Mouse (Mus musculus) adrenal gland, postnatal 36 days (tissue): ENCODE results near the gene Plxna3. TPM values are rescaled to one million over a fixed set of nuclear protein-coding genes. Genes with fewer than 3 reads are reported as not detected.
"Not testable (repeated sequence)": the region's sequence is repeated elsewhere in the genome, so short reads cannot be mapped to it uniquely, and the experiment has no call there.

Source experiments
- DNase-seq, 2 experiments: peaks; one replicate each; pipeline ENCODE4 v3.0.0; 2021; ENCODE audit warnings: mixed read lengths in 1 of 2
- long read RNA-seq, 2 experiments: library from polyadenylated mRNA; stranded (forward); transcript quantifications; one replicate each; pipeline ENCODE4 v2.0.0; 2021; ENCODE audit warnings: borderline sequencing depth in 2 of 2
- total RNA-seq, 2 experiments: library from RNA; stranded (reverse); gene quantifications; 2 replicates each; pipeline ENCODE4 v1.2.3; 2021

Gene Plxna3
- 10 to 100 TPM in 1 of 2 experiments, 1 to 10 TPM in 1; 6.0 to 13.1 TPM for total RNA-seq
- long read RNA-seq, experiment 1, result 0 reads
- long read RNA-seq, experiment 2, result 0 reads

GRCm38 (mm10) chrX:74328725-74329161, at the start of gene Plxna3:
Gene Plxna3 (plus strand): TSS chrX:74329066.
- peak; percentile 75 to 82 for DNase-seq

DNA sequence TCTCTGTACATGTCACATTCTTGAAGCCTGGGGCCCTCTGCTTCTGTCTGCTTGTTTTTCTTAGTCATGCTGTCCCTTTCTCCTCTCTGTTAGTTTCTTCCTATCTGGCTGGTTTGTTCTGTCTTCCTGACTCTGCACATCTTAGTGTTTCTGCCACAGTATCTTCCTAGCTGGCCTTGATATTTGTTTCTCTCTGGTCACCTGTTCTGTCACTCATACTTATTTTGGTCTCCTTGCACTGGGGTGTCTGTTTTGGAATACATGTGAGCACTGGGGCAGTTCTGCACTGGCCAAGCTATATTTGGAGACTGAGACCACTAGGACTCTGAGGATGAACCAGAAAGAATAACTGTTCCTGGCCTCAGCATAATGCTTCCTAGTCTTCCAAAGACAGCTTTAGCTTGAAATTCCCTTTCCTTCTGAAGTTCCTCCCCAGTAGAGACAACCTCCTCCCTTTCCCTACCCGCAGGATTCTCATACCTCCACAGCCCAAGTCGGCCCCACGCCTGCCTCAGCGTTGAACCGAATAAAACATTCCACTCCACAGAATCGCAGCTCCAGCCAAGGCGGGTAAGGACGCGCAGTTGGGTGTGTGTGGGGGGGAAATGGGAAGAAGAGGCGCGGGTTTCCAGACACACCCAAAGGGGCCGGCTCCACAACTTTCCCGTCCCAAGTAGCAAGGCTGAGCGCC, 47.7 kb upstream of the Plxna3 start:
- no peak for DNase-seq

DNA sequence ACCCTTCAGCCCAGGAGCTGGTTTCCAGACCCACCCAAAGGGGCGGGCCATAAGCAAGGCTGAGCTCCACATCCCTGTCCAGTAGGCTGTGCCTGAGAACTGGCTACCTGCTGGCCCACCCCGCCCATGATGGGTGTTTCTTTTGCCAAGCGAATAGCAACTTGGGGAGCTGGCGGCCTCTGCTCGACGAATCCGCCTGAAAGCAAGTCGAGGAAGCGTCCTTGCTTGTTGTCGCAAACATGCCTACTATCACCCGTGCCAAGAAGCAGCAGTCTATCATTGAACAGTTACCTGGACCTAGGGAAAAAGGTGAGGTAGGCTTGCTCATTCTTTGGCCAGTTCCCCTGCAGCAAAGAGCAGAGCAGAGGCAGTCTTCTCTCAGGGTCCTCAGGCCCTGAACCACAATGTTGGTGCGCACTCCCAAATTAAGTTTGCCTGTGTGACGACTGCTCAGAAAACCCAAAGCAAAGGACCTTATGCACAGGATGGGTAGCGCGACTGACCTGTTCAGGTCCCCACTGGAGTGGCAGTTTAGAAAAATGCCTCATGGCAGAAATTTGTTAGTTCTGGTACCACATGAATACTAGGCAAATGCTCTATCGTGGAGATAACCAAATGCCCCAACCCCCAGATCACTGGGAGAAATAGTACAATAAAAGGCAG, 47.0 kb upstream of the Plxna3 start, which contains the start of the genes Taz and Dnase1l1:
Gene Taz, plus strand, starts transcription at position 181 of the 663 bp plus-strand sequence.
Gene Dnase1l1, minus strand, starts transcription at position 606 of the 663 bp plus-strand sequence.
- peak; percentile 86 to 87 for DNase-seq

DNA sequence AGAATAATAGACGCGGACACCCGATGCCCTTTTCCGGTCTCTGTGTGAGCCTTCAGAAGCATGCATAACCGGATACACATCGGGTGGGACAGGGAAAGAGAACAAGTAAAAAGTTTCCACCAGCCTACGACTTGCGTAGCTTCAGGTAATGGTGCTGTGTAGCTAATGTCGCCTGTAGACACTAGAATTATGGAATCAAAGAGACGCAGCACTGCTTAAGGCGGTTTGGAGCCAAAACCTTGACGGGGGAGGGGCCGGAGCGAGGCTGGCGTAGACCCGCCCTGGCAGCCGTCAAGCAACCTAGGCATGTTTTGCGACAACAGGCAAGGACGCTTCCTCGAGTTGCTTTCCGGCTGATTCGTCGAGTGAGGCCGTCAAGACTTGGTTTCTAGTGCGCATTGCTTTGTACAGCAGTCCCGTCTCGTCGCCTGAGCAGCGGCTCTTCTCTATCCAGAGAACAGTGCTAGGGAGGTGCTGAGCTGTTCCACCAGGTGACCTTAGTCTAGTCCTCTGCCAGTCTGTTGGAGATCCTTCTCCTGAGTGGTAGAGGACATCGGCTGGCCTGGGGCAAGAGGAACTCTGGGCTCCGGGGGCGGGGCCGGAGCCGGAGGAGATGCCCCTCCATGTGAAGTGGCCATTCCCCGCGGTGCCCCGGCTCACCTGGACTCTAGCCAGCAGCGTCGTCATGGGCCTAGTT, 46.3 kb upstream of the Plxna3 start:
- peak; percentile 85 to 90 for DNase-seq

DNA sequence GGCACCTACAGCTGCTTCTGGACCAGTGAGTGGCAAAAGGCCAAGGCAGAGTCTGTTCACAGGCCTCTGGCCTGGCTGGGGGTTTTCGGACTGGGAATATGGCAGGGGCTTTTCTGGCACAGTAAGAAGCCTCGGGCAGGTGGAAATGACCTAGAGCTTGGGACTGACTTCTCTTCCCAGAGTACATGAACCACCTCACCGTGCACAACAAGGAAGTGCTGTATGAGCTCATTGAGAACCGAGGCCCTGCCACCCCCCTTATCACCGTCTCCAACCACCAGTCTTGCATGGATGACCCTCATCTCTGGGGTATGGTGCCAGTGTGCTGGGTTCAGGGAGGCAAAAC, 45.8 kb upstream of the Plxna3 start:
- DNase-seq, result no peak

GRCm38 (mm10) chrX:74293431-74293830, 35.4 kb upstream of the Plxna3 start:
- no peak for DNase-seq

DNA sequence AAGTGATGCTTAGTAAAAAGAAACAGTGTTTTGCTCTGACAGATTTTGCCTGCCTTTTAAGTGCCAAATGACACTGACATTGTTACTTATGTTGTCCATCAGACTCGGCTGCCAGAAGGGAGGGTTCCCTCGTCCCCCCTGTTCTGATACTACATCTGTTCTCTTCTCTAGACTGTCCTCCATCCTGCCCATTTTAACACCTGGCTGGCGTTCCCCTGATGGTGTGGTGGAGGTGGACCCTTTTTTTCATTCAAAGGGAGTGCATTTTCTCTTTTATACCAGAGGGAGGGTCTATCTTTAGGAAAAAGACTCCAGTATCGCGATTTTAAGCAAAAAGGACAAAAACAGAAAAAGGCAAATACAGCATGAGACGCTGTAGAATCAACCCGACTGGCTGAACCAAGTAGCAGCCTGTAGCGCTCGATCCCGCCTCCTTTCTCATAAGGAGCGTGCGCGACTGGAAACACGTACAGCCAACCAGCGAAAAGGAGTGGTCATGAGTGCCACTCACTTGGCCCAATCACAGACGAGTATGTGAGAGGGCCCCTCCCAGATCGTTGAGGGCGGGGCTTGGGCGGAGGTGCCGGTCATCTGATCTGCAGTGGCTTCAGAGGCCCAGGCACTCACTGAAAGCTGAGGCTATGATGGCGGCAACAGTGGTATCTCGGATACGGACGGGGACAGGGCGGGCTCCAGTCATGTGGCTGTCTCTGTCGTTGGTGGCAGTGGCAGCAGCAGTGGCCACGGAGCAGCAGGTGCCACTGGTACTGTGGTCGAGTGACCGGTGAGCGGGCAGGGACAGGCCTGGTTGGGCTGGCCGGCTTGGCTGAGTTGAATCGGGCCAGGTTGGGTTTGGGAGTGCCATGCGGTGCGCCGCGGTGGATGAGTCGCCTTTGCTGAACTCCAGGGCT, 32.1 kb upstream of the Plxna3 start, which contains the start of gene Atp6ap1:
Gene Atp6ap1, plus strand, starts transcription at position 560 of the 911 bp plus-strand sequence.
- peak; percentile 92 to 93 for DNase-seq

GRCm38 (mm10) chrX:74298348-74298747, 30.5 kb upstream of the Plxna3 start:
- no peak for DNase-seq

GRCm38 (mm10) chrX:74299721-74300120, 29.1 kb upstream of the Plxna3 start:
- no peak for DNase-seq

DNA sequence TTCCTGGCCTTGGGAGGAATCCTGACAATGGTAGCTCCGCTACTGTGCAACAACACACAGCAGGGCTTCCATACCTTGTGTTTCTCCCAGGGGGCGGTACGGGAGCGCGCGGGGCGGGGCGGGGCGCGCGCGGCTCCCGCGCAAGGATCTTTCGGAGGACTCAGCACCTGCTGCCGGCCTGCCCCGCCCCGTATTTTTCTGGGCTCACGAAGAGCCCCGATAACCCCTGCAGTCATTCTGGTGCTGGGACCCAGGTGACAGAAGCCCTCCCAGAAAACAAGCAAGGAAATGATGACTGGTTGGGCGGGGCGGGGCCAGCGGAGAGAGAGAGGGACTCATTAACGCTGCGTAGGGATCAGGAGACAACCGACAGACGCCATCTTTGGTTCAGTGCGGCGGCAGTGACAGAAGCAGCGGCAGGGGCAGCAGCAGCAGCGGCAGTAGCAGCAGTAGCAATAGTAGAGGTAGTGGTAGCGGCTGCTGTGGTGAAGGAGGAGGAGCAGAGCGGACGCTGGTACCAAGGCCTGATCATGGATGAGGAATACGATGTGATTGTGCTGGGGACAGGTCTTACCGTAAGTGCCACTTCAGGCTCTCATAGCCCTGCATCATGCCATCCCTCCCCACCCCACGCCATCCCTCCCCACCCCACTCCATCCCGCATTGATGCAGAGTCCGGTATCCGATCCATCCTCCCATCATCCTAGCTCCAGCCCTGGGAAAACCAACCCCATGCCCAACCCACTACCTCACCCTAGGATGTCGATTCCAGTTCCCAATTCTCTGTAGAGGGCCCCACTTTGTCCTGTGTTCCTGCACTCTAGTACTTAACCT, 23.8 kb upstream of the Plxna3 start, which contains the start of gene Gdi1:
Gene Gdi1, plus strand, starts transcription at position 132 of the 834 bp plus-strand sequence.
- DNase-seq, result peak; percentile 64 to 79

DNA sequence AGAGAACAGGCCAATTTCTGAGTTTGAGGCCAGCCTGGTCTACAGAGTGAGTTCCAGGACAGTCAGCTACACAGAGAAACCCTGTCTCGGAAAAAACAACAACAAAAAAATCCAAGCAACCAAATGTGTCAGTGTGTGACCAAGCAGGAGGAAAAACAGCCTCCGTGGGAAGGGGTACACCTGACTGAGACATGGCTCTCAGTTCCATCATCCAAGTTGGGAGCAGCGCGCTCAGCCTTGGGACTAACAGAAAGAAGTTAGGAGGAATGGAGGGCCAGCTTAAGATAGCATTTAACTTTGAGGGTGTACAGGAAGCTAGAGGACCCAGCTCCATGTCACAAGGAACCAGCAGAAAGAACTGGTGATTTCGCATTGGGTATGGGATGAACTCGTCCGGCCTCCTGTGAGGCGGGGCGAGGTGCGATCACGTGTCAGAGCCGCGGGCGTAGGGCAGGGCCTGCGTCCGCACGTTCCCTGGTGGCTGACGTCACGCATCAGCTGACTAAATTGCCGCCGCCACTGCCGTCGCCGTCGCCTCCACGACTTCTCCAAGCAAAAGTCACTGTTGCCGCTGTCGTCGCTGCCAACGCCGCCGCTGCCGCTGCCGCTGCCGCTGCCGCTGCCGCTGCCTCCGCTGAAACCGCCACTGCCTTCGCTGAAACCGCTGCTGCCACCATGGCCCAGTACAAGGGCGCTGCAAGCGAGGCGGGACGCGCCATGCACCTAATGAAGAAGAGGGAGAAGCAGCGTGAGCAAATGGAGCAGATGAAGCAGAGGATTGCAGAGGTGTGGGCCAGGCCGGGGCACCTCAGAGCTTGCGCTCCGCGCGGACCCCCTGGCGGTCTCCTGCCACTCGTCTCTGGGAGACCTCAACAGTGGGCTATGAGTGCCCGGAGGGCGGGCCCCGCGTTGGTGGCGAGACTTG, 16.1 kb upstream of the Plxna3 start, which contains the start of gene Fam50a:
Gene Fam50a, plus strand, starts transcription at position 494 of the 925 bp plus-strand sequence.
- DNase-seq, result peak; percentile 92 to 93

DNA sequence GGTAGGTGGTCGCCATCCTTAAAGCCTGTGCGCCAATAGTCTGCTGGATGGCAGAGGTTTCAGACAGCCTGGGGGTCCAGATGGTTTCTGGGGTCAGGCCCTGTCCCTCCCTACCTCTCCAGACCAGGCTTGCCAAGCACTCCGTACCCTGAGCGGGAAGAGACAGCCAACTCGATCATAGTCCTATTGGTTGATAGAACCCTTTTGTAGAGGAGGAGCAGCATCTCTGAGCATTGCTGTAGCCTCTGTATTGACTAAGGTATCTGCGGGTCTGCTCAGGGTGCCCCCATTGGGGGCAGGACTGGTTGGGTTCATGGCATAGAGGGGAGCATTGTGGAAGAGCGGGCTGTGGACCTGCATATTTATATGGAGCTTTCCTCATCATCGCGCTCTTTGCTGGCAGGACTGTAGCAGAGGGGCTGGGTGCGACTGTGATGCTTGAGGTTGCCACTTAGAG, 377 bp downstream of the Plxna3 start:
- no peak for DNase-seq

DNA sequence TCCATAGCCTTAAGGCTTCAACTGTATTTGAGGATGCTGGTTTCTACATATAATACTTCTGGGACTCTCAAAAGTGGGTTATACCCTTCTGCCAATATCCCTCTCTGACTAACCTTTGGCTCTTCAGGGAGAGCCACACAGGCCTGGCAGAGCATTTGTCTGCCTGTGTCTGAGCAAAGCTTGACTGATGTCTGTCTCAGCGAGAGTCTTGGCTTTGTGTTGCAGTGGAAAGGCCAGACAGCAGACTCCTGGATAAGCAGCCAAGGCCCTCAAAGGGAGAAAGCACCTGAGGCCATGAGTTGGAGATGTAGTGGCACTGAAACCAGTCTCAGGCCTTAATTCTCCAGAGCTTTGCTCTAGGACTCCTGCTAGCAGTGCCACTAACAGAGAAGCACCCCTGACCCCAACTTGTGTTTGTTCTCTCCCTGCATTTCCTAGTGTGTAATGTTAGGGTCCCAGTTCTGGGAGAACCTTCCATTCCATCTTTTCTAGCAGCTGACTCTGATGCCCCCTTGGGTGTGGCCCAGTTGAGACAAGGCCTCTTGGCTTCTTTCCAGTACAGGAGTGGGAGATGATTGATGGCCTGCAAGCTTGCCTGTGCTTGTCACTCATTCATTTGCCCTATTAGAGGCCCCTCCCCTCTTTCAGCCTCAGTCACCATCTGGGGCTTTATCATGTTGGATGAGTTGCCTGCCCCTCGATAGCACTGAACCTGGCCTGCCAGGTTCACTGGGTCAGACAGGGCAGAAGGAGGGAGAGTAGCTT, 1.5 kb downstream of the Plxna3 start:
- DNase-seq, result no peak

GRCm38 (mm10) chrX:74352645-74353466, 24.0 kb downstream of the Plxna3 start:
- no peak for DNase-seq

- DNase-seq, result peak; percentile 87 to 89
Observed at GRCm38 (mm10) chrX:74353467-74353770, 24.6 kb downstream of the Plxna3 start, which contains the start of gene Lage3. Gene Lage3 (minus strand): TSS chrX:74353618.

- not testable (repeated sequence) for DNase-seq
Observed at GRCm38 (mm10) chrX:74357069-74357468, 28.2 kb downstream of the Plxna3 start.

DNA sequence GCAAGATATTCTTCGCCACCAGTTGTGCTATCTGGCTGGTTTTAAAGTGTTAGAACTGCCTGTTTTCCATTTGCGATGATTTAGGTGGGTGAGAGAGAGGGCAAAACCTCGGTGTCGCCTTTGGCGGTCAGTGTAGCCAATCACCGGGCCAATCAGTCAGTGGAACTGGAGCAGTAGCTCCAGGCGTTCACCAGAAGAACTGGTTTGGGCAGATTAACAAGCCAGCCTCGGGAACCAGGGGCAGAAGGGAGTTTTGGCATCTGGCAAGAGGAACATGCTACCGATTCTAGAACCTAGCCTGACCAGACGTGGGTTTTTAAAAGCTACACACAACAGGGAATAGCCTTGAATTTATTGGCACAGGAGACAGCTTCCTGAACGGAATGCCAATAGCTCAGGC, 30.3 kb downstream of the Plxna3 start:
- DNase-seq, result no peak

GRCm38 (mm10) chrX:74367512-74367911, 38.6 kb downstream of the Plxna3 start:
- DNase-seq, result no peak
